Mouse (Mus musculus) embryo, embryonic 10 days (tissue): ENCODE measurements around the gene Ebpl.
"Not testable (repeated sequence)": the region's sequence is repeated elsewhere in the genome, so short reads cannot be mapped to it uniquely, and the experiment has no call there.

Experiments used
- DNase-seq: peaks from one replicate; pipeline ENCODE4 v3.0.0-alpha.2; 2015; ENCODE audit warnings: low spot score

Ebpl gene

DNA sequence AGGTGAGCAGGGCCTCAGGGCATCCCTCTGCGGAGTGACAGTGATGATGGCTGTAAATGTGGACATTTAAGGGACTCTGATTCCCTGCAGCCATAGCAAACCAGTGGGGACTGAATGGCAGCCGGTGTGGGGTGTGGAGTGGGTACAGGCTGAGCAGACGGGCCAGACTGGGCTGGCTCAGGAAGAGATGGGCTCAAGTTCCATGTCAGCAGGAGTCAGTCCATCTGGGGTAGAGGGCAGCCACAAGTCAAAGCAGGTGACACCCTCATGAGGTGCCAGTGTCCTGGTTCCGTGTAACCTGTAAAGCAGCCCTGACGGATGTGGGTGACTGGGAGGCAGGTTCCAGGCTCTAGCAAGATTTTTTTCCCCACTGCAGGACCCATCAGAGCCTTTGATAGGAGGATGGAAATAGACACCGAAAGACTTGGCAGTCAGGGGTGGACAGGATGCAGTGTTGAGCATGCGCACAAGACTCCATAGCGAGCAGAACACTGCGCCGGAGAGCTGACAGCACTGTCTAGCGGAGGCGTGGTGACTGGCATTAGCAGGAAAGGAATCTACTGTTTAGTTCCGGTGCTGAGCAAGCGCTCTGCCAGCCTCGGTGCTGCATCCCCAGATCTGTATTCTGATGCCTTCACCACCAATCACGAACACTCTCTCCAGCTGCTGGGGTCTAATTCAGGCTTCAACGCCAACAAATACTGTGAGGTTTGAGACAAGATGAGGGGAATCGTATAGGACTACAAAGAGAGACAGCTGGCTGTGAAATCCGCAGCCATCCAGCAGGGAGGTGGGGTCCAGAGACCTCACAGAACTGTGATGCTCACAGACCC is 32.4 kb downstream of the Ebpl start:
- peak; percentile 84 for DNase-seq

DNA sequence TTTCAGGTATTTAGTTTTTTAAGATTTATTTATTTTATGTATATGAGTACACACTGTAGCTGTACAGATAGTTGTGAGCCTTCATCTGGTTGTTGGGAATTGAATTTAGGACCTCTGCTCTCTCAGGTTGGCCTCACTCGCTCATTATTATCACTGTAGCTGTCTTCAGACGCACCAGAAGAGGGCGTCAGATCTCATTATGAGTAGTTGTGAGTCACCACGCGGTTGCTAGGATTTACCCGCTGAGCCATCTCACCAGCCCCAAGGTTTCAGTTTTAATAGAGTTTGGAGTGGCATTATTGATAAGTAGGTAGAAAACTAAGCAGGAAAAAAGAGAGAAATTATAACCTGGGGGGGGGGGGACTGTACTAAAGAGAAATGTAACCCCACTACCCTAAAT is 33.2 kb downstream of the Ebpl start:
- not testable (repeated sequence) for DNase-seq

DNA sequence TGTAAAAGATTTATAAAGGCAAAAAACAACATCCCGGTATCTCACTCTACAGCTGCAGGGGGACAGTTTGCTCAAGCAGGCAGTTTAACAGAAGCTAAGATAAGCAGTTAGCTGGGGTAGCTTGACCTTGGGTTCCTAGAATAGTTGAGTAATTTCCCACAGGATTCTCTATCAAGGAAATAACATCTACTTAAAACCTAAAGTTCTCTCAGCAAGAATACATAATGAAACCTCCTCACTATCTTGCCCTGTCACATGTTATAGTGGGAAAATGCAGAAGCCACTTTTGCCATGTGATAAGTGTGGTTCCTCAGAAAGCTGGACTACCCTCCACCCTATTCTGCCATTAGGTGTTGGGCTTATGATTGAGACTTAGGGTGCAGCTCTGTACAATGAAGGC is 37.5 kb downstream of the Ebpl start:
- no peak for DNase-seq

DNA sequence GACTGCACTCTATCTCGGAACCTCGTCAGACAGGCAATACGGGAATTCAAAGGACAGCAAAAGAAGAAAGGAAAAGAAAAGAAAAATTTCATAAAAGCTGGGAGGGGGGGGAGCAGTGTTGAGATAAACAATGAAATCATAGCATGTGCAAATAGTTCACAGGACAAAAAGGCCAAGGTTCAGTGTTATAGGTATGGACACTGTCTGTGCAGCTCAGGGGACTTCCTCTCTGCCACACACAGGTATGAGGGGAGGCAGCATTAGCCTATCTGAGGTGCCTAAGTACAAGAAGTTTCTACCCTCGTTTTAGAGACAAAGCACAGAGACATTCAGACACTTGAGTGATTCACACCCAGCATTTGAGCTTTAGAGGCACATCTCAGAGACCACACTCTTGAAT is 39.0 kb downstream of the Ebpl start:
- DNase-seq, result no peak

DNA sequence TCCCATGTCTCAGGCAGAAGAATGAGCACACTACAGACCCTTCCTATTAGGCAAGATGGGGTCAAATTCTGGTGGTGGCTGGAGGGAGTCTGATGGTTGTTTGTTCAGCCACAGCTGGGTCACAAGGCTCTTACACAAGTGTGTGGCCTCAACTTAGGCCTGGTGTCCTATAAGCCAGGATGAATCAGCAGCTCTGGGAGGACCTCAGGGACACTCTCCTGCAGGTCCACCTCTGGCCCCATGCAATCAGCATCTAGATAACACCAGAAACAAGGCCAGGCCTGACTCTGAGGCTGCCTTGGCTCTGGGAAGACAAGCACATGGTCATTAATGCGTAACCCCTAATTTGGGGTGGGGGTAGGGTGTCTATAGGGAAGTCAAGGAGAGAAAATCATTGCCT is 39.5 kb downstream of the Ebpl start:
- no peak for DNase-seq

DNA sequence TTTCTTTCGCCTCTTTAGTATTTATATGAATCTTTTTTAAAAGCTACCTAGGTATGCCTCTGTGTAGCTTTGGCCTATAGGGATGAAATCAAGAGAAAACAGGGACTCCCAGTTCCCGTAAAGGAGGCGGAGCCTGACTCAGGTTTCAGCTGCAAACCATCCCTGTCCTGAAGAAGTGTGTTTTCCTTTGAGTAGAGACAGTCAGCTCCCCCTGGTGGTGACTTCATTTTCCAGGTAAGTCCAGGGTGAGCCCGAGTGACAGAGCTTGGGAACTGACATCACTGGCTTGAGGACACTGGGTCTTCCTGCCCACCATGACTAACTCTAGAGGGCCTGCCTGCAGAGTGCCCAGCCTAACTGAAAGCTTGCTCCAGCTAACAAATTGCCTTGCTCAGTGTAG is 43.4 kb downstream of the Ebpl start:
- DNase-seq, result peak; percentile 74

DNA sequence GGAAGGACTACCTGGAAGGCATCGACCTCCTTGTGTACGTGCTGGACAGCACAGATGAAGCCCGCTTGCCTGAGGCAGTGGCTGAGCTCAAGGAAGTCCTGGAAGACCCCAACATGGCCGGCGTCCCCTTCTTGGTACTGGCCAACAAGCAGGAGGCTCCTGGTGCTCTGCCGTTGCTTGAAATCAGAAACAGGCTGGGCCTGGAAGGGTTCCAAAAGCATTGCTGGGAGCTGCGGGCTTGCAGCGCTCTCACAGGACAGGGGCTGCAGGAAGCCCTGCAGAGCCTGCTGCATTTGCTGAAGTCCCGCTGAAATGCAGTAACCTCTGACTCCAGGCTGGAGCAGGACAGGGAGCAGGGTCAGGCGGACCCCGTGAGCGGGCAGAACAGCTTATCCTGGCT is 49.3 kb downstream of the Ebpl start:
- no peak for DNase-seq

DNA sequence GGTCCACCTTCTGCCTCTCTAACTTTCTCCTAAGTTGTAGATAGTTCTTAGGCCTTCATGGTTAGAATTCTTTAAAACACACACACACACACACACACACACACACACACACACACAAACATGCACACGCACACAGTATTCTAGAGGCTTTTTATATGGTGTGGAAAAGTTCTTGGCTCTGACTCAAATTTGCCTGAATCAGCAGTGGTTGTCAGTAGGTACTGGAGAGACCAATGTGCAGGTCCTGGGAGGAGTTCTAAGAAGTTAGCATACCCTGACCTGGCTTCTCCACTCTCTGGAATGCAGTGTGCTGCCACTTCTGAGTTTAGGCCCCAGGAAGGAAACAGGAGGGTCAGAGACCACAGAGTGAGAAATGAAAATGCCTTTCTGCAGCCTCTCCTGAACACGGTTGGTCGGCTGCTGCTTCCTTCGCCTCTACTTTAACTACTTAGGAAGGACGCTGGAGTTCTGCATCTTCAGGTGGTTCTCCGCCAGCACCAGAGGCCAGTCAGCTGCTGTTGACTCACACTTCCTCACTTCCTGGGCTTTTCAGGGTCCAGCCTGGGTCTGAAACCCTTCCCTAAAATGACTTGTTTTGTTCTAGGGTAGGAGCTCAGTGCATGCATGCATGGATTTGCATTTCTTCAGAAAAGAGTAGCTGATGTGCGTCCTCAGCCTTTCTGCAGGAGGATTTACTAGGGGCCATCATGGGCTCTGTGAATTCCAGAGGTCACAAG is 50.0 kb downstream of the Ebpl start:
- DNase-seq, result no peak

DNA sequence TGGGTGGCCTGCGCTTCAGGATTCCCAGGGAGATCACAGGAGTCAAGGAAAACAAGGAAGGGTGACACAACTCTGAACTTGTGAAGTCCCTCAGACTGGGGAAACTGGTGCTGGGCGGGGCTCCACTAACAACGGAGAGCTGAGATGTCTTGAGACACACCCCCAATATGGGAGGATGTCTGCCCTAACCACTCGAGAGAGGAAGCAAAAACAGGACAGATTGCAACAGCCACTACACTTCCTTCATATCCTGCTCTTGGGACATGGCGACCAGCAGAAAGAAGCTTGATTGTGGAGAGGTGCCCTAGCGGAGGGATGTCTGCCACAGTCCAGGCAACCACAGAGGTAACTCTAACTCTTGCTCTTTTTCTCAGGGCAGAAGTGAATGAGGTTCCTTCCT is 50.6 kb downstream of the Ebpl start, which contains the start of gene Arl11:
Gene Arl11 (plus strand): TSS at position 161 of the 400 bp plus-strand sequence.
- DNase-seq, result no peak

DNA sequence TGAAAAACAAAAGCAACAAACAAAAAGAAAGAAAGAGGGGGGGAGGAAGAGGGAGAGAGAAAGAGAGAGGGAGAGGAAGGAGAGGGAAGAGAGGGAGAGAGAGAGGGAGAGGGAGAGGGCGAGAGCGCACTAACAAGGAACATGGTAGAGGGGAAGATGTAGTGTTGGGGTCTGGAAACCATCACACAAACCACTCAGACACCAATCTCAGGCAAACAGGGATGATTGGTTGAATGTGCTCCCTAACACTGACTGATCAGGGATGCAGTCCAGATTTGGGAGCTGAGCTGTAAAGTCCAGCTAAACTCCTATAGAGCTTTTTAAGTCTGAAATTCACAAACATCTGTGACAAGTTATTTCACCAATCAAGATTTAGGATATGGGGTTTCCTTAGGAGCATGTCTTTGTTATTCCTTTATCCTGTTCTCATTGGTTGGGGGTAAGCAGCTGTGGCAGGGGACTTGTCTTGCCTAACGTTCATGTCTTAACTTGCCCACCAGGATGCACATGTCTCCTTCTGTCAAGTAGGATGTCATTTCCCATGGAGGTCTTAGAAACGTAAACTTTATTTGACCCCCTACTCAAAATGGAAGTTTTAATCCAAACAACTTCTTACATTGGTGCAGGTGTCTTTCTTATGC is 56.1 kb downstream of the Ebpl start:
- no peak for DNase-seq

DNA sequence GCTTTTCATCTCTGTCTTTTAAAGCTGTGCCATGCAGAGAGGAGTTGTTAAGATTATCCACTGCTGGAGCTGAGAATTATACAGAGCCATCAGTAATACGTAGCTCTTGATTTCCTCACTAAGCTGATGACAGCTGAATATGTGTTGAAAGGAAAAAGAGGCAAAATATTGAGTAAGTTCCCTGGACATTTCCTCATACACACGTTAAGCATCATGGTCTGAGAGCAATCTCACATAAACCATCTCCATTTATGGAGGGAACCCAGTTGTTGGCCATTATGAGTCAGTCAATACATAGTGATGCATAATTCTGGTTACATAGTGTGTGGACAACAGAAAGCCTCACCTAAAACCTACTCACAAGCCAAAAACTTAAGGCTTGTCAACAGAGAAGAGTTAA is 57.8 kb downstream of the Ebpl start:
- DNase-seq, result no peak

DNA sequence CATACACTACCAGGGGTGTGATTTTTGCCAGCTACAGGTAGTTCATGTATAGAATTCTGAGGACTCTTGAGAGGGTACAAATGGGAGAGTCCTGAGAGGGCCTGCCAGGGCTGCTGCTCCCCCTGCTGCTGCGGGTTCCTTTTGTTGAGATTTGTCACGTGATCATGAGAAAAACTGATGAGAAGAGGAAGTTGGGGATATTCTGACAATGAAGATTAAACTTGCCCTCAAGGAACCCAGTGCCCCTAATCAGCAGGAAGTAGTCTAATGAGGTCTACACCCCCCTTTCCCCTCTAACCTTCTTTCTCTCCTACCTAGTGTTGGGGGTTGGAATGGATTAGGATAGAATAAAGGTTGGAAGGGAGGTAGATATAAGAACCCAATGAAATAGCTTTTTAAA is 58.9 kb downstream of the Ebpl start:
- no peak for DNase-seq

DNA sequence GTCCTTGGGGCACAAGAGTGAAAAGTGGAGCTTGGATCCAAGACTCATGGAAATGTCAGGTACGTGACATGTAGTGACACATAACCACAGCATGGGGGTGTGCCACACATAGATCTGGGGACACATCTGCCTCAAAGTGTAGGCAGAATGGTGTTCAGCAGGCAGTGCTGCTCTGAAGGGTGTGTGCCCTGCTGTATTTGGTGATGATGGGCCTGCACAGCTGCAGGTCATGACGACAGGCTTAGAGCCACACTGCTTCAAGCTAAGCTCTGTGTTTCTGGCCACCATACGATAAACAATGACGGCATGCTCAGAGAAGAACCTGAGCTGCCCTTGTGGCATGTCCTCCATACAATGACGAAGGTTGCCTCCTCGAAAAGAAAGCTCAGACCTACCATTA is 60.4 kb downstream of the Ebpl start:
- no peak for DNase-seq

DNA sequence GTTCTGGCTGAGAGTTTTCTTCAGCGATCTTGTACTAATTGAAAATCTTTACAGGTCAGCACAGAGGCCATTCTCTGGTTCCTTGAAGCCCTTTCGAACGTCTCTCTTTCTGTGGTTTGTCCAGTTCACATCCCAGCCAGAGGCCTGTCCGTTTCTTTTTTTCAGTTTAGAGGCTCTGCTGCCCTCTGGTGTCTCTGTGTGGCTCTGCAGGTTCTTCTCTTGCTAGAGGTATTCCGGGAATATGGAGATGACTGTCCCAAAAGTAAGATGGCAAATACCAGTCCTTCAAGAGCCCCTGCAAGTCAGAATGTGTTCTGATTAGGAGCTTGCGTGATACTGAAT is 65.5 kb downstream of the Ebpl start:
- DNase-seq, result peak; percentile 58

DNA sequence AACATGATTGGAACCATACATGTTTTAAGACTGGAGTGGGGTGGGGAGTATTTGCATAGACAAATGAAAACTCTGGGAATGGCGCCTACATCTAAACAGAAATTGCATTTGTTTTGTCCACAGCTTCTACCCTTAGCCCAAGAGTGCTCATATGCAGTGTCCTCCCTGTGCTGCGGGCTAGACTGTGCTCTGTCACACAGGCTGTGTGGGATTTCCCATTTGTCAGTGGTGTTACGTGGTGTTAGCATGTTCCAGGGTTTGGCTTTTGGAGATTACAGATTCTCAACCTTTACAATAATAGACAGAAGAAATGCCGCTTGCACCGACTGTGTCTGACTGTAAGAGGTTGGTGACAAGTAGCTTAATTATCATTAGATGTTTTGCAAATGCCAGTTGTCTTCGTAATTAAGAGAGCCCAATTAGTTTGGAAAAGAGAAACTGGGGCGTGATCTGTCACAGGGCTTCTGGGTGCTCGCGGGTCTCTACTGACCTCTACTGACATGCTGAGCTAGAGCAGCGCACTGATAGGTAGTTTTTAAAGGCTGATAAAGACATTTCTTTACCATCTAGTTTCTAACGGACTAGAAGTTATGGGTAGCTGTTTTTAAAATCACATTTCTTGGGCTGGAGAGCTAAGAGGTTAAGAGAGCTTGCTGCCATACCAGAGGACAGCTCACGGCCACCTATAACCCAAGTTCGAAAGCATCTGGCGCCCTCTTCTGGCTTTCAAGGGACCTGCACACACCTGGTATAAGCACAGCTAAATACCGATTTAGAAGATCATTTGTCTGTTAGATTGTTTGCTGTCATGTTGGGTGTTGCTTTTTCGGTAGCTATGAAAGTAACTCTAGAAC is 66.1 kb downstream of the Ebpl start:
- DNase-seq, result peak; percentile 78

DNA sequence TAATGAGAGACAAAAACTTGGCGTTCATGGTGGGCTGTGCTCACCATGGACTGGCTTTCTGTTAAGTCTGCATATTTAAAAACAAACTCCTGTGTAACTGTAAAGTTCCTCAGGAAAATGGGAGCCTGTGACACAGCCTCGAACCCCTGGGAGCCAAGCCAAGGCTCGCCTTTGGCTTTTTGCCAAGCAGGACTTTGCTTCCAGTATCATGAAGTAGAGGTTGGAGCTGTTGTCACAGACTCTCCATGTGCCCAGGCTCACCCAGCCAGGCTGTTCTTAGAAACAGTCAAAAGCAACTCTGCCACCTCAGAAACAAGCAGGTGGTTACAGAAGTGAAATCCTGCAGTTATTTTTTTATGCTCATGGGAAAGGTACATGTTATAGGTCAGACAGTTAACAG is 69.6 kb downstream of the Ebpl start:
- no peak for DNase-seq

DNA sequence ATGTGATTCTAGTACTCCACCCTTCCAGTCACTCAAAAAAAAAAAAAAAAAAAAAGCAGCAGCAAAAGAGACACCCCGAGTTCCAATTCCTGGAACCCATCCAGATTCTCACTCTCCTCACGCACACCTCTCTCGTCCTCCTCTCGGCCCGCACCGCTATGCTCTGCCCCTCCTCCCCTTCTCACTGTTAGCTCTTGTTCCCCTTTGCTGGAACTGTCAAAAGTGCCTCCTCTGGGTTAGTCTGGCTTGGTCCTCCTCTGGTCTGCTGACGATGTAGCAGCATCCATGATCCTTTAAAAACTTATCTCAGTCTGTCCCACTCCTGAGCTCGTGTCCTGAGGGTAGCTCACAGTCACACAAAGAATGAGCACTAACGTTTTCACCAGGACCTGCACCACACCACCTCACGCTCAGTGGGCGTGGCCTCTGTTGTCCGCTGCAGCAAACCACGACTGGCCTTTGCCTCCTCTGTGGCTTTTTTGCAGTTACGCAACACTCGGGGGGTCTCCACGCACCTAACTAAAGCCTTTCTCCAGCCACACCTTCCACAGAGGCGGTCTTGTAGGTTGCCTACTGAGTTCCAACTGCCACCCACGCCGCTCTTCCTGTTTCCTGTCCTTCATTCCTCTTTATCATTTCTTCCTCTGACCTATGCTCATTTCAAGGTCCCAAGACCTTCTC is 71.5 kb downstream of the Ebpl start:
- no peak for DNase-seq
